Mouse (Mus musculus): Measurements from ENCODE around the gene Gm13283. TPM values are rescaled to one million over a fixed set of nuclear protein-coding genes. Genes with fewer than 3 reads are reported as not detected.
"Not testable (repeated sequence)": the region's sequence is repeated elsewhere in the genome, so short reads cannot be mapped to it uniquely, and the experiment has no call there.

Gene Gm13283
- polyA plus RNA-seq, 1 experiment from 2014 or later: not detected

DNA sequence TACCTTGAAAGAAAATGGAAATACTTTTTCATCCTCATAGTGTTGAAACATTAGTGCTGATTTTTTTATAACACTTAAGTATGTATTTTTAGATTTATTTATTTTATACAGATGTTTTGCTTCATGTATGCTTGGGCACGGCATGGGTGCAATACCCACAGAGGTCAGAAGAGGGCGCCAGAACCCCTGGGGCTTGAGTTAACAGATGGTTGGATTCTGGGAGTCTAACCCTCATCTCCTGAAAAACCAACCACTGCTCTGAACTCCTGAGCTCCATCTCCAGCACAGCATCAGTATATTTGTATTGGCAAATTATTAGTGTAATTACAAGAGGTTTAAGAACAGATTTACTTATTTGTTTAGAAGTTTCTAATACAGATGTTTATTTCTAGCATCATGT is 21.4 kb upstream of the Gm13283 start:
- DNase-seq: peak; percentile 79
- no peak overlapping the region for H3K4me2 ChIP-seq (ENCODE audit: low read length)
- no peaks in the 10 kb centered on the region for H3K36me3 ChIP-seq (ENCODE audit: control insufficient read depth, insufficient read depth, low read length)
- ATAC-seq (ENCODE audit: low FRiP score, low TSS enrichment): no peak
- H3K9me3 ChIP-seq (ENCODE audit: control insufficient read depth, low read length): no peaks in the 10 kb centered on the region
- no peak overlapping the region for H3K4me3 ChIP-seq (replicated peaks; ENCODE audit: low read depth, low read length)
- no peaks in the 10 kb centered on the region for H3K4me1 ChIP-seq (ENCODE audit: control insufficient read depth, insufficient read depth, low read length)
- H3K9ac ChIP-seq (replicated peaks; ENCODE audit: low read length): no peak overlapping the region
- no peaks in the 10 kb centered on the region for H3K27me3 ChIP-seq (ENCODE audit: control insufficient read depth, insufficient read depth, low read length)
- 5% methylated on average over 2 of the region's 2 CpGs for WGBS
- no peak overlapping the region for H3K27ac ChIP-seq (replicated peaks; ENCODE audit: low read depth, low read length)

DNA sequence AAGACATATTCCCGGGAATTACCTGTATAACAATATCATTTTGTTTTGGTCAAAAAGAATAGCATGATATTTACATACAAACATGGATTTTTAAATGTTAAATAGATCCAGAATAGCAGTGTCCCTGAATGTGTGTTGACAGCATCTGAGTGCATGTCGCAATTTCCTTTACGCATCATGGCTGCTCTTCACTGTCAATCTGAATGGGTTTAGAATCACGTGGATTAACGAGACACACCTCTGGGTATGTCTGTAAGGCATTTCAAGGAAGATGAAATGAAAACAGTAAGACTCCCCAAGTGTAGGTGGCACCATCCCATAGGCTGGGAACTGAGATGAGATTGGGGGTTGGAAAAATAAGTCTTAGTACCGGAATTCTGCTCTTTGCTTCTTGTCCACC is 20.9 kb upstream of the Gm13283 start:
- 91% methylated on average over 6 of the region's 6 CpGs for WGBS

GRCm38 (mm10) chr4:88741426-88741825 is 18.5 kb upstream of the Gm13283 start:
- H3K27me3 ChIP-seq (ENCODE audit: control insufficient read depth, insufficient read depth, low read length): no peaks in the 10 kb centered on the region
- no peak for ATAC-seq (ENCODE audit: low FRiP score, low TSS enrichment)
- no peak overlapping the region for H3K9ac ChIP-seq (replicated peaks; ENCODE audit: low read length)
- H3K9me3 ChIP-seq (ENCODE audit: control insufficient read depth, low read length): no peaks in the 10 kb centered on the region
- no peak overlapping the region for H3K27ac ChIP-seq (replicated peaks; ENCODE audit: low read depth, low read length)
- DNase-seq: no peak
- H3K4me2 ChIP-seq (ENCODE audit: low read length): no peak overlapping the region
- no peaks in the 10 kb centered on the region for H3K36me3 ChIP-seq (ENCODE audit: control insufficient read depth, insufficient read depth, low read length)
- WGBS: 94% methylated on average over 4 of the region's 4 CpGs
- H3K4me3 ChIP-seq (replicated peaks; ENCODE audit: low read depth, low read length): no peak overlapping the region
- H3K4me1 ChIP-seq (ENCODE audit: control insufficient read depth, insufficient read depth, low read length): no peaks in the 10 kb centered on the region

More for the DNA sequence above, 20.9 kb upstream of the Gm13283 start:
- Histone ChIP-seq H3K27me3 (ENCODE audit: control insufficient read depth, insufficient read depth, low read length) (no peaks in the 10 kb centered on the region), H3K4me2 (ENCODE audit: low read length) (no peak overlapping the region), H3K4me3 (replicated peaks; ENCODE audit: low read depth, low read length) (no peak overlapping the region), H3K27ac (replicated peaks; ENCODE audit: low read depth, low read length) (no peak overlapping the region), H3K4me1 (ENCODE audit: control insufficient read depth, insufficient read depth, low read length) (no peaks in the 10 kb centered on the region), H3K9ac (replicated peaks; ENCODE audit: low read length) (no peak overlapping the region), H3K9me3 (ENCODE audit: control insufficient read depth, low read length) (no peaks in the 10 kb centered on the region), H3K36me3 (ENCODE audit: control insufficient read depth, insufficient read depth, low read length) (no peaks in the 10 kb centered on the region)
- DNase-seq (no peak), ATAC-seq (ENCODE audit: low FRiP score, low TSS enrichment) (no peak)

DNA sequence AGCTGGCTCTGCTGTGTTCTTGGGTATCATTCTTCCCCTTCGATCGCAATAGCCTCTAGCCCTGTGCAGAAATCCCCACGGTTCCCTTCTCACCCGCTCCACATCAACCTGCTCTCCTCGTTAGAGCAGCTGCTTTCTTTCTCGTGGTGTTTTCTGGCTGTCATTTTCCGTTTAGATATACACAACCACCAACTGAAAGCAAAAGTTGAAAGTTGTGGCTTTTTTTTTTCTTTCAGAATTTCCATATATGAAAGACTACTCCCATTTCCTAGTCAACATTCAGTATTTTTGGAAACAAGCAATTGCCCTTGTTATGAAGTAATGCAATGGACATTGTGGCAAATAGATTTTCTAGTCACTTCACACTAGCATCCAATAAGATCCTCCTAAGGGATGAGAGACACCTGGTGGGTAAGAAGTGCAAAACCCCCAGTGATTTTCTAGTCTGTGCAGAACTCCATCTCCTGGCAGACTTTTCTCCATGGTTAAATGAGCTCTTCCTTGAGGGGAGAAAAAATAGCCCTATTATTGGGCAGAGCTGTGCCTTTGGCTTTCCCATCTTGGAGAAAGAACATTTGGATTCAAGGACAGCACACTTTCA is 17.0 kb upstream of the Gm13283 start:
- no peaks in the 10 kb centered on the region for H3K9me3 ChIP-seq (ENCODE audit: control insufficient read depth, low read length)
- no peak overlapping the region for H3K27ac ChIP-seq (replicated peaks; ENCODE audit: low read depth, low read length)
- no peaks in the 10 kb centered on the region for H3K36me3 ChIP-seq (ENCODE audit: control insufficient read depth, insufficient read depth, low read length)
- DNase-seq (peak; percentile 9), ATAC-seq (ENCODE audit: low FRiP score, low TSS enrichment) (no peak)
- no peak overlapping the region for H3K9ac ChIP-seq (replicated peaks; ENCODE audit: low read length)
- no peak overlapping the region for H3K4me2 ChIP-seq (ENCODE audit: low read length)
- no peak overlapping the region for H3K4me3 ChIP-seq (replicated peaks; ENCODE audit: low read depth, low read length)
- H3K27me3 ChIP-seq (ENCODE audit: control insufficient read depth, insufficient read depth, low read length): no peaks in the 10 kb centered on the region
- WGBS: 80% methylated on average over 7 of the region's 7 CpGs
- no peaks in the 10 kb centered on the region for H3K4me1 ChIP-seq (ENCODE audit: control insufficient read depth, insufficient read depth, low read length)

DNA sequence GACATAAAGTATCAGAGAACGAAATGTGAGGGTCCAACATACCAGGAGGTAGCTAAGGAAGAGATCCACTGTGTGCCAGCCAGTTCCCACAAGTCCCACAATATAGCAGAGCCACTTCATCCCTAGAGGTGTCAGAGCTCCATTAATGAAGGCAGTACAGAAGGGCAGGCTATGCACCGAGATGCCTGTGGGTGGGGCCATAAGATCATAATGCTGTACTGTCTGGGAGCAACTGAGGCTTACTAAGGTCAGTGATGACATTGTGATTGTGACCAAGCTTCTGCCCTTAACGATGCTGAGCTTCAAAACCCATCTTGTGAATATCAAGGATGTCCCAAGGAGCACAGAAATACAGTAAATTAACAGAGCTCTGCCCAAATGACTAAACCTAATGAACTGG is 15.7 kb upstream of the Gm13283 start:
- Histone ChIP-seq H3K27me3 (ENCODE audit: control insufficient read depth, insufficient read depth, low read length) (no peaks in the 10 kb centered on the region), H3K9ac (replicated peaks; ENCODE audit: low read length) (no peak overlapping the region)
- 81% methylated on average over 3 of the region's 3 CpGs for WGBS

GRCm38 (mm10) chr4:88749926-88750325 is 10.0 kb upstream of the Gm13283 start:
- H3K4me3 ChIP-seq (replicated peaks; ENCODE audit: low read depth, low read length): no peak overlapping the region
- H3K36me3 ChIP-seq (ENCODE audit: control insufficient read depth, insufficient read depth, low read length): no peaks in the 10 kb centered on the region
- WGBS: 66% methylated on average over 6 of the region's 6 CpGs
- no peak overlapping the region for H3K4me2 ChIP-seq (ENCODE audit: low read length)
- no peaks in the 10 kb centered on the region for H3K4me1 ChIP-seq (ENCODE audit: control insufficient read depth, insufficient read depth, low read length)
- no peak overlapping the region for H3K27ac ChIP-seq (replicated peaks; ENCODE audit: low read depth, low read length)
- no peak overlapping the region for H3K9ac ChIP-seq (replicated peaks; ENCODE audit: low read length)
- no peak for ATAC-seq (ENCODE audit: low FRiP score, low TSS enrichment)
- no peaks in the 10 kb centered on the region for H3K27me3 ChIP-seq (ENCODE audit: control insufficient read depth, insufficient read depth, low read length)
- DNase-seq: no peak
- no peaks in the 10 kb centered on the region for H3K9me3 ChIP-seq (ENCODE audit: control insufficient read depth, low read length)

More for the DNA sequence above, 15.7 kb upstream of the Gm13283 start:
- H3K4me2 ChIP-seq (ENCODE audit: low read length): no peak overlapping the region
- no peaks in the 10 kb centered on the region for H3K36me3 ChIP-seq (ENCODE audit: control insufficient read depth, insufficient read depth, low read length)
- DNase-seq: no peak
- no peaks in the 10 kb centered on the region for H3K9me3 ChIP-seq (ENCODE audit: control insufficient read depth, low read length)
- no peak overlapping the region for H3K4me3 ChIP-seq (replicated peaks; ENCODE audit: low read depth, low read length)
- no peak overlapping the region for H3K27ac ChIP-seq (replicated peaks; ENCODE audit: low read depth, low read length)
- H3K4me1 ChIP-seq (ENCODE audit: control insufficient read depth, insufficient read depth, low read length): no peaks in the 10 kb centered on the region
- no peak for ATAC-seq (ENCODE audit: low FRiP score, low TSS enrichment)

- H3K4me1 ChIP-seq (ENCODE audit: control insufficient read depth, insufficient read depth, low read length); H3K4me3 ChIP-seq (replicated peaks; ENCODE audit: low read depth, low read length); H3K4me2 ChIP-seq (ENCODE audit: low read length); H3K27me3 ChIP-seq (ENCODE audit: control insufficient read depth, insufficient read depth, low read length); DNase-seq; H3K9ac ChIP-seq (replicated peaks; ENCODE audit: low read length); H3K27ac ChIP-seq (replicated peaks; ENCODE audit: low read depth, low read length); H3K9me3 ChIP-seq (ENCODE audit: control insufficient read depth, low read length); ATAC-seq (ENCODE audit: low FRiP score, low TSS enrichment); H3K36me3 ChIP-seq (ENCODE audit: control insufficient read depth, insufficient read depth, low read length): not testable (repeated sequence)
- WGBS: 73% methylated on average over 15 of the region's 15 CpGs
Measured at GRCm38 (mm10) chr4:88754818-88755340, 5.0 kb upstream of the Gm13283 start, which contains the start of gene Gm13271. Gm13271 (plus strand) TSS chr4:88754868.

DNA sequence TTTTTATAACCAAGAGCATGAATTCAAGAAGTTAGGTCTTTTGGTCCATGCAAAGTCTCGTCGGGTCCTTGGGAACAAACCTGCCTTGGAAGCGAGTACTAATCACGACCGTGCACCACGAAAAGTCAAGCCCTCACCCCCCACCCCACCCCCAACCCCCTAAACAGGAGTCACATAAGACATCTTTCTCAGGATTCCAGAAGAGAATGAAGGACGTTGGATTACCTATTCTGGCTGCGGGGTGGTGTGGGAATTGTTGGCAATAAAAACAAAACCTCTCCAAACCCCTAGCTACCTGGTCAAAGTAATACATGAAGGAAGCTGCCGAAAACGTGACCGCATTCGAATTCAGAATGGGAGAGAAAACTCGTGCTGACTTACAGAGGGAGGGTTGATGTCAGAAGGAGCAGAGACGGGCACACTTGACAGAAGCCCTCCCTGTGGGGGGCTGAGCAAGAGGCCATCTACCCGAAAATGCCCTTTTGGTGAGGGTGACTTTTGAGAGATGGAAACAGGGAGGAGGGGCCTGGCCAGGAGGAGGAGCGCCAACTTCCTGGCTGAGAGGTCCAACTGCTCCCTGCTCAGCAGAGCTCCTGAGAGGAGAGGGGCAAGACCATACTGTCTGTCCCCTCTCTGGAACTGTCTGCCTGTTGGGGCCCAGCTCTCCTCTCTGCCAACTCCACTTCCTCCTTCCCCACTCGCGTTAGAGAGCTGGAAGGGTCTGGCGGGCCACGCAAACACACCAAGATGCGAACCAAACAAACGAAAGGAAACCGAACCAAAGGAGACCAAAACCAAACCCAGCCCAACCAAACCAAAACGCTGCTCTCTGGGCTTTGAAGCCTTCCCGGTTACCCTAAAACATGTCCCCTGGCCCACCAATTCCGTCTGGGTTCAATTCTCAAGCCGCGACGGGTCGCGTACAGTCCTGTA is 3.1 kb upstream of the Gm13283 start:
- WGBS: 12% methylated on average over 28 of the region's 31 CpGs
- Histone ChIP-seq H3K4me2 (ENCODE audit: low read length) (peak overlapping the region; percentile 75), H3K27ac (replicated peaks; ENCODE audit: low read depth, low read length) (peak overlapping the region; percentile 55; the same call in 1 of the 2 replicates), H3K9ac (replicated peaks; ENCODE audit: low read length) (peak overlapping the region; percentile 49), H3K4me3 (replicated peaks; ENCODE audit: low read depth, low read length) (peak overlapping the region; percentile 38)
- not testable (repeated sequence) for H3K27me3 ChIP-seq (ENCODE audit: control insufficient read depth, insufficient read depth, low read length); ATAC-seq (ENCODE audit: low FRiP score, low TSS enrichment); H3K36me3 ChIP-seq (ENCODE audit: control insufficient read depth, insufficient read depth, low read length); DNase-seq; H3K4me1 ChIP-seq (ENCODE audit: control insufficient read depth, insufficient read depth, low read length); H3K9me3 ChIP-seq (ENCODE audit: control insufficient read depth, low read length)
